Mouse (Mus musculus): ENCODE data around the gene Gm27021. TPM values are rescaled to one million over a fixed set of nuclear protein-coding genes. Genes with fewer than 3 reads are reported as not detected.

Gm27021 gene
- polyA plus RNA-seq, 1 experiment from 2014 or later: 2.4 TPM

GRCm38 (mm10) chr8:120569123-120569522 lies 98.8 kb downstream of the Gm27021 start:
- no peak overlapping the region for H3K27ac ChIP-seq (ENCODE audit: low read length)
- H3K4me2 ChIP-seq (replicated peaks; ENCODE audit: low read depth, low read length): no peak overlapping the region
- H3K9me3 ChIP-seq (ENCODE audit: control insufficient read depth, low read depth, low read length): no peaks in the 10 kb centered on the region
- H3K4me3 ChIP-seq (ENCODE audit: low read depth, low read length): no peak overlapping the region
- H3K27me3 ChIP-seq (ENCODE audit: control insufficient read depth, insufficient read depth, low read length): no peaks in the 10 kb centered on the region
- peaks cover 14% of the 10 kb centered on the region for H3K4me1 ChIP-seq (ENCODE audit: control insufficient read depth, insufficient read depth, low read length)
- no peak overlapping the region for H3K9ac ChIP-seq (replicated peaks; ENCODE audit: low read depth, low read length)
- 92% methylated on average over 17 of the region's 17 CpGs for WGBS
- peaks cover 64% of the 10 kb centered on the region for H3K36me3 ChIP-seq (ENCODE audit: control insufficient read depth, insufficient read depth, low read length)
- ATAC-seq (ENCODE audit: insufficient number of reproducible peaks, insufficient read depth, low FRiP score, low read depth): no peak

GRCm38 (mm10) chr8:120568164-120568798 lies 99.6 kb downstream of the Gm27021 start:
- H3K4me3 ChIP-seq (ENCODE audit: low read depth, low read length): no peak overlapping the region

GRCm38 (mm10) chr8:120567731-120568130 lies 100.1 kb downstream of the Gm27021 start:
- H3K36me3 ChIP-seq (ENCODE audit: control insufficient read depth, insufficient read depth, low read length): peaks cover 51% of the 10 kb centered on the region

More at GRCm38 (mm10) chr8:120568164-120568798, 99.6 kb downstream of the Gm27021 start:
- WGBS: 93% methylated on average over 37 of the region's 37 CpGs
- Histone ChIP-seq H3K9me3 (ENCODE audit: control insufficient read depth, low read depth, low read length) (no peaks in the 10 kb centered on the region), H3K36me3 (ENCODE audit: control insufficient read depth, insufficient read depth, low read length) (peaks cover 56% of the 10 kb centered on the region), H3K9ac (replicated peaks; ENCODE audit: low read depth, low read length) (no peak overlapping the region), H3K27me3 (ENCODE audit: control insufficient read depth, insufficient read depth, low read length) (no peaks in the 10 kb centered on the region), H3K27ac (ENCODE audit: low read length) (no peak overlapping the region), H3K4me2 (replicated peaks; ENCODE audit: low read depth, low read length) (no peak overlapping the region), H3K4me1 (ENCODE audit: control insufficient read depth, insufficient read depth, low read length) (peaks cover 23% of the 10 kb centered on the region)
- ATAC-seq (ENCODE audit: insufficient number of reproducible peaks, insufficient read depth, low FRiP score, low read depth): no peak

GRCm38 (mm10) chr8:120566681-120567080 lies 101.2 kb downstream of the Gm27021 start:
- WGBS: 79% methylated on average over 8 of the region's 8 CpGs
- Histone ChIP-seq H3K4me2 (replicated peaks; ENCODE audit: low read depth, low read length) (no peak overlapping the region), H3K27ac (ENCODE audit: low read length) (no peak overlapping the region), H3K9me3 (ENCODE audit: control insufficient read depth, low read depth, low read length) (no peaks in the 10 kb centered on the region), H3K9ac (replicated peaks; ENCODE audit: low read depth, low read length) (no peak overlapping the region), H3K4me1 (ENCODE audit: control insufficient read depth, insufficient read depth, low read length) (peaks cover 32% of the 10 kb centered on the region), H3K27me3 (ENCODE audit: control insufficient read depth, insufficient read depth, low read length) (no peaks in the 10 kb centered on the region), H3K36me3 (ENCODE audit: control insufficient read depth, insufficient read depth, low read length) (peaks cover 42% of the 10 kb centered on the region), H3K4me3 (ENCODE audit: low read depth, low read length) (no peak overlapping the region)
- ATAC-seq (ENCODE audit: insufficient number of reproducible peaks, insufficient read depth, low FRiP score, low read depth): no peak

More at GRCm38 (mm10) chr8:120567731-120568130, 100.1 kb downstream of the Gm27021 start:
- Histone ChIP-seq H3K27me3 (ENCODE audit: control insufficient read depth, insufficient read depth, low read length) (no peaks in the 10 kb centered on the region), H3K9me3 (ENCODE audit: control insufficient read depth, low read depth, low read length) (no peaks in the 10 kb centered on the region), H3K4me2 (replicated peaks; ENCODE audit: low read depth, low read length) (no peak overlapping the region), H3K4me1 (ENCODE audit: control insufficient read depth, insufficient read depth, low read length) (peaks cover 28% of the 10 kb centered on the region), H3K4me3 (ENCODE audit: low read depth, low read length) (no peak overlapping the region), H3K27ac (ENCODE audit: low read length) (no peak overlapping the region), H3K9ac (replicated peaks; ENCODE audit: low read depth, low read length) (no peak overlapping the region)
- 96% methylated on average over 17 of the region's 17 CpGs for WGBS
- ATAC-seq (ENCODE audit: insufficient number of reproducible peaks, insufficient read depth, low FRiP score, low read depth): no peak

- no peak overlapping the region for H3K4me2 ChIP-seq (replicated peaks; ENCODE audit: low read depth, low read length)
- no peak overlapping the region; the same call in 1 of the 2 replicates for H3K9ac ChIP-seq (replicated peaks; ENCODE audit: low read depth, low read length)
- ATAC-seq (ENCODE audit: insufficient number of reproducible peaks, insufficient read depth, low FRiP score, low read depth): no peak
- 26% methylated on average over 7 of the region's 7 CpGs for WGBS
- H3K27ac ChIP-seq (ENCODE audit: low read length): peak overlapping the region; percentile 21; the same call in 1 of the 2 replicates
- H3K9me3 ChIP-seq (ENCODE audit: control insufficient read depth, low read depth, low read length): no peaks in the 10 kb centered on the region
- H3K27me3 ChIP-seq (ENCODE audit: control insufficient read depth, insufficient read depth, low read length): no peaks in the 10 kb centered on the region
- H3K36me3 ChIP-seq (ENCODE audit: control insufficient read depth, insufficient read depth, low read length): peaks cover 33% of the 10 kb centered on the region
- no peak overlapping the region for H3K4me3 ChIP-seq (ENCODE audit: low read depth, low read length)
- H3K4me1 ChIP-seq (ENCODE audit: control insufficient read depth, insufficient read depth, low read length): peaks cover 32% of the 10 kb centered on the region
Observed at GRCm38 (mm10) chr8:120565151-120565711, 102.6 kb downstream of the Gm27021 start.

- Histone ChIP-seq H3K9me3 (ENCODE audit: control insufficient read depth, low read depth, low read length) (no peaks in the 10 kb centered on the region), H3K27ac (ENCODE audit: low read length) (peak overlapping the region; percentile 66), H3K36me3 (ENCODE audit: control insufficient read depth, insufficient read depth, low read length) (peaks cover 28% of the 10 kb centered on the region), H3K4me3 (ENCODE audit: low read depth, low read length) (no peak overlapping the region), H3K4me1 (ENCODE audit: control insufficient read depth, insufficient read depth, low read length) (peaks cover 32% of the 10 kb centered on the region), H3K4me2 (replicated peaks; ENCODE audit: low read depth, low read length) (0 out of 2 replicates have a peak overlapping the region, but pooled peaks have one; percentile 4), H3K9ac (replicated peaks; ENCODE audit: low read depth, low read length) (no peak overlapping the region), H3K27me3 (ENCODE audit: control insufficient read depth, insufficient read depth, low read length) (no peaks in the 10 kb centered on the region)
- ATAC-seq (ENCODE audit: insufficient number of reproducible peaks, insufficient read depth, low FRiP score, low read depth): peak; percentile 46; the same call in 1 of the 2 replicates
- WGBS: 34% methylated on average over 20 of the region's 20 CpGs
Observed at GRCm38 (mm10) chr8:120563851-120564837, 103.7 kb downstream of the Gm27021 start.

GRCm38 (mm10) chr8:120563348-120563724 lies 104.5 kb downstream of the Gm27021 start:
- H3K4me3 ChIP-seq (ENCODE audit: low read depth, low read length): no peak overlapping the region
- no peak overlapping the region for H3K4me2 ChIP-seq (replicated peaks; ENCODE audit: low read depth, low read length)
- no peak for ATAC-seq (ENCODE audit: insufficient number of reproducible peaks, insufficient read depth, low FRiP score, low read depth)
- peaks cover 32% of the 10 kb centered on the region for H3K4me1 ChIP-seq (ENCODE audit: control insufficient read depth, insufficient read depth, low read length)
- WGBS: 26% methylated on average over 8 of the region's 8 CpGs
- H3K9me3 ChIP-seq (ENCODE audit: control insufficient read depth, low read depth, low read length): no peaks in the 10 kb centered on the region
- peaks cover 21% of the 10 kb centered on the region for H3K36me3 ChIP-seq (ENCODE audit: control insufficient read depth, insufficient read depth, low read length)
- H3K9ac ChIP-seq (replicated peaks; ENCODE audit: low read depth, low read length): no peak overlapping the region
- no peaks in the 10 kb centered on the region for H3K27me3 ChIP-seq (ENCODE audit: control insufficient read depth, insufficient read depth, low read length)
- H3K27ac ChIP-seq (ENCODE audit: low read length): peak overlapping the region; percentile 66

GRCm38 (mm10) chr8:120562680-120563347 lies 105.1 kb downstream of the Gm27021 start:
- H3K9ac ChIP-seq (replicated peaks; ENCODE audit: low read depth, low read length): no peak overlapping the region
- no peaks in the 10 kb centered on the region for H3K9me3 ChIP-seq (ENCODE audit: control insufficient read depth, low read depth, low read length)
- peaks cover 32% of the 10 kb centered on the region for H3K4me1 ChIP-seq (ENCODE audit: control insufficient read depth, insufficient read depth, low read length)
- no peak overlapping the region for H3K4me3 ChIP-seq (ENCODE audit: low read depth, low read length)
- H3K36me3 ChIP-seq (ENCODE audit: control insufficient read depth, insufficient read depth, low read length): peaks cover 16% of the 10 kb centered on the region
- no peak for ATAC-seq (ENCODE audit: insufficient number of reproducible peaks, insufficient read depth, low FRiP score, low read depth)
- WGBS: 76% methylated on average over 18 of the region's 18 CpGs
- H3K27ac ChIP-seq (ENCODE audit: low read length): peak overlapping the region; percentile 66; the same call in 1 of the 2 replicates
- no peaks in the 10 kb centered on the region for H3K27me3 ChIP-seq (ENCODE audit: control insufficient read depth, insufficient read depth, low read length)
- no peak overlapping the region for H3K4me2 ChIP-seq (replicated peaks; ENCODE audit: low read depth, low read length)
